Mouse (Mus musculus) gastrocnemius, adult 8-10 months (tissue): ENCODE measurements around the gene Arpc5l. TPM values are rescaled to one million over a fixed set of nuclear protein-coding genes. Genes with fewer than 3 reads are reported as not detected.
A peak's percentile ranks its signal among the peaks of the same experiment; 100 is the strongest.
"Not testable (repeated sequence)": the region's sequence is repeated elsewhere in the genome, so short reads cannot be mapped to it uniquely, and the experiment has no call there.

Experiments
- DNase-seq, 2 experiments: peaks; one replicate each; pipeline ENCODE4 v3.0.0; 2022; ENCODE audit warnings: low spot score in 2 of 2
- total RNA-seq, 4 experiments: library from RNA; stranded (reverse); gene quantifications; 2 replicates each; pipeline ENCODE4 v1.2.4; 2022

Gene Arpc5l
- total RNA-seq, 4 experiments from 2014 or later, result 120 to 151 (median 137) TPM

- DNase-seq, result no peak
Observed at GRCm38 (mm10) chr2:38999910-39000586, 5.1 kb upstream of the Arpc5l start.

- no peak for DNase-seq
Observed at GRCm38 (mm10) chr2:39000587-39000919, 4.6 kb upstream of the Arpc5l start.

GRCm38 (mm10) chr2:39001866-39002265, 3.3 kb upstream of the Arpc5l start:
- DNase-seq, result no peak

DNA sequence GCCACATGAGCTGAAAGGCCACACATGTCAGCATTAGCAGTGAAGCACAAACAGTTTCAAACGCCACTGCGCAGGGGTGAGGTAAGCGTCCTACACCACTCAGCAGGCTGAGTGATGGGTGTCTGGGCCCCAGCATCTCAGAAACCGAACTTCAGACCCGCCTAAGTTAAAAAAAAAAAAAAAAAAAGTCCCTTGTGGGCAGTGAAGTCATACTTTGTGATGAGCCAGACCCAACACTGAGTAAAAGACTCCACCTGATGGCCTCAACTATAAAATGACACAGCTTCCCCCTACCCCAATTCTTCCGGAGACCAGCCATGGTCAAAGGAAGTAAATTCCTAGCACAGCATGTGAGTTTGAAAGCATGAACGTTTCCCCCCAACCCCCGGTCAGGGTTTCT, 2.0 kb upstream of the Arpc5l start:
- no peak for DNase-seq

- DNase-seq, result no peak
Observed at GRCm38 (mm10) chr2:39003512-39003911, 1.6 kb upstream of the Arpc5l start.

DNA sequence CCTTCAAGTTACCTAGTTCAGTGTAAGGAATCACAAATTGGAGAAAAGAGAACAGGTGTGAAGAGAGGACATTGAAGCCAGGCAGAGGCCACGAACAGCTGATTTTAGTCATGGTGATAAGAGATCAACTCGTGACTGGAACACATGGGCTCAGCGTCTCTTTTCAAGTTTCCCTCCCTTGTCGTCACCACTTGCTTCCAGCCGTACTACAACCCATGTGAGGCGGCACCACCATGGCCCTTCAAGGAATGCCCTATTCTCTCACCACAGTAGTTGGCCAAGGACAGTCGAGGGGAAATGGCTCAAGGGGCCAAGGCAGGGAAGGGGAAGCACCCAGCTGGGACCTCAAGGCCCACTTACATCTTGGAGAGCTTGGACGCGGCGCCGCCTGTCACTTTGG, 776 bp upstream of the Arpc5l start:
- DNase-seq, result no peak

DNA sequence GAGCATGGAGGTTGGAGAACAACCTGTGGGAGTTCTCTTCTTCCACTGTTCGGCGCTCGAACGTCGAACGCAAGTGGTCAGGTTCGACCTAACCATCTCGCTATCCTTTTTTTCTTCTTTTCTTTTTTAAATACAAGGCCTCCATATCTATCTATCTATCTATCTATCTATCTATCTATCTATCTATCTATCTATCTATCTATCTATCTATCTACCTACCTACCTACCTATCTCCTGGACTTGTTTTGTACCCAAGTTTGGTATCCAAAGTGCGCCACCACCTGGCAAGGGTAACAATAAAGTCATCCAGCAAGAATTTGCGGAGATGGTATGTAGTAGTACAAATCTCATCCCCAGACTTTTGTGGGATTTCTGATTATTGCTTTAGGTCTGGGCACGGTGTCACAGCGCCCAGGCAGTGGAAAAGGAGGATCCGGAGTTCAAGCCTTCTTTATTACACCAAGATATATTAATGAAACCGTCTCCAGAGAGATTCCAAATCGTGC, 479 bp downstream of the Arpc5l start, which contains the start of gene Rpl35:
Gene Rpl35, minus strand, starts transcription at position 51 of the 506 bp plus-strand sequence.
- DNase-seq, result no peak

GRCm38 (mm10) chr2:39006149-39006730, 1.1 kb downstream of the Arpc5l start:
- DNase-seq, result no peak

- peak; percentile 87 to 90 for DNase-seq
Observed at GRCm38 (mm10) chr2:39007865-39008264, 2.7 kb downstream of the Arpc5l start.

- no peak for DNase-seq
Observed at GRCm38 (mm10) chr2:39008350-39008851, 3.3 kb downstream of the Arpc5l start.

DNA sequence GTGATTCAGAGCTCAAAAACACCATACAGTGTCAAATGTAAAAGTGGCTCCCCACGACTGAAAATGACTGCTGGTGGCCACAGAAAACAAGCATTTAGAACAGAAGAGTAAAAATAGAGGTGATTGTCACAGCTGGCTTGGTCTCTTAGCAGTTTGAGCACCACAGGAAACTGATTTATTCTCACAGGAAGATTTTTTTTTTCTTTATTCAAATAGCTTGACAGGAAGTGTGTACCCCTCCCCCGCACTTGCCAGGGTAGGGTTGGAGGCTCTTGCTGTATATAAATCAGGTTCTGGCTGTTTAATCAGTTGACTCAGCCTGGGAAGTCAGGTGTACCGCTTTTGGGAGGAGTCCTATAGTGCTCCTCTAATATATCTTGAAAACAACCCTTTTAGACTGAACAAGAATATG, 3.8 kb downstream of the Arpc5l start:
- no peak for DNase-seq

DNA sequence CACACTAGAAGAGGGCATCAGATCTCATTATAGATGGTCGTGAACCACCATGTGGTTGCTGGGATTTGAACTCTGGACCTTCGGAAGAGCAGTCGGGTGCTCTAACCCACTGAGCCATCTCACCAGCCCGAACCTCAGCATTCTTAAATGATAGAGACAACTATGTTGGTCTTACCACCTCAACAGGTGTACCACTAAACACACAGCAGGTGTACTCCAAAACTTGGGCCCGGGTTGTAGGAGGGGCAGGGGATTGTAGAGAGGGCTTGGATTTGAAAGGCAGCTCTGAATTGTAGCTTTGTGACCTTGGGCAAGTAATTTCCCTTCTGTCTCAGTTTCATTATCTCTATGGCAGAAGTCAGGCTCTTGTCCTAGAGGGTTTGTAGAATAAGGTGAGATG, 5.0 kb downstream of the Arpc5l start:
- not testable (repeated sequence) for DNase-seq

- no peak for DNase-seq
Observed at GRCm38 (mm10) chr2:39011264-39011663, 6.1 kb downstream of the Arpc5l start.

DNA sequence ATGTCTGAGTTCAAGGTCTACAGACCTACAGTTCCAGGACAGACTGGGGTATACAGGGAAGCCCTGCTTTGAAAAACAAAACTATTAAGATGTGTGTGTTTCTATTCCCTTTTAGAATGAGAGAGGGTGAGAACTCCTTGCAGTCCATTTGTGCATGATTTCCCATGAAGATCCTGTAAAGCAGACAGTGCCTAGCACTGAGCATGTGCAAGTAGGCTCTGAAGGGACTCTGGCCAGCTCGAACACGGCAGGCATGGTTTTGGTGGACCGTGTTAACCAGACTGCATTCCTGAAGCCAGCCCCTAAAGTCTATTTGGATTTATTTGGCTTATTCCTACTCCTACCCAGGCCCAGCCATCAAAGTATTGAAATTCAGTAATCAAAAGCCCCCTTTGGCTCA, 6.8 kb downstream of the Arpc5l start:
- no peak for DNase-seq

GRCm38 (mm10) chr2:39012768-39013279, 7.7 kb downstream of the Arpc5l start:
- no peak for DNase-seq

GRCm38 (mm10) chr2:39016581-39016980, 11.4 kb downstream of the Arpc5l start:
- no peak for DNase-seq

DNA sequence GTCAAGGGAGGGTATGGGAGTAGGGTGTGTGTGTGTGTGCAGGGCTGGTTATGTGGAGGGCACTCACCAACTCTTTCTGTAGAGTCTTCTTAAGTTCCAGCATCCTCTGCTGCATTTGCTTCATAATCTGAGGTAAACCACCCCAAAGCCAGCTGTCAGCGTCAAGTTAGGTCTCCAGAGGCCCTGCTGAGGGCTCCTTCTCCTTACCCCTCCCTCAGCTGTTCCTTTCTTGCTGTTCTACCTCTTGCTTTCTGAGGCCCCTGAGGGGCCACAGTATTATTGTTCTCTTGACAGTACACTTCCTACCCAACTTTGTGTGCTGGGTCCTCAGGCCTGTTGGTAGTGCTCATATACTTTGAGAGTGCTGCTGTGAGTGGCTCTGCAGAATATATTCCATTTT, 14.9 kb downstream of the Arpc5l start:
- DNase-seq, result no peak

DNA sequence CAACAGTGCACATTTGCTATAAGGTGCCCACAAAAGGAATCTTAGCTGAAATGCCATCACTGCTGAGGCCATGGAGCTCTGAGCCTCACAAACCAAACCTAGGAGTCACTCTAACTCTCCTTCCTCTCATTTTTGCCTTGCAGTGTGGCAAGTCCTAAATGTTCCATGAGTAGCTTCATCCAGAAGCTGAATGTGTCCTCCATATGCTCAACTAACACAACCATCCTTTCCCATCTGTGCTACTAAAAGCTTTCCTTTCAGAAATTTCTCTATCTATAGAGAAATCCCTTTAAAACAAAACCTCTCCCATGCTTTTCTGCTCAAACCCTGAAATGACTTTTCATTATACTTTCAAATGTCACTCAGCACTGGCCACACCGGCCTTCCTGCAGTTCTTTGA, 26.5 kb downstream of the Arpc5l start:
- no peak for DNase-seq

- no peak for DNase-seq
Observed at GRCm38 (mm10) chr2:39040215-39040614, 35.1 kb downstream of the Arpc5l start.

DNA sequence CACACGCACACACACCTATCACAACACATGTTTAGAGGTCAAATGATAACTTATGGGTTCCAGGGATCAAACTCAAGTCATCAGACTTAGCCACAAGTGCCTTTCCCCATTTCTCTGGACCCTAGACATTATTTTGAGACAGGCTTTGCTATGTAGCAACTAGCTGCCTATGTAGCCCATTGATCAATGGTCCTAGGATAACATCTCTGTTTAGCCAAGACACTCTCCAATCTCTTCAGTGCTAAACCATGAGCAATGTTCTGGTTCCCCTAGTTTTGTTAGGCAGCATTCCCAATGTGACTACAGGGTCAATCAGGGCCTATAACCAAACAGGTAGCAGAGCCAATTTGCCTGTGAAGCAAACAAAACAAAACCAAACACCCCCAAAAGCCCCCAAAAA, 43.4 kb downstream of the Arpc5l start:
- DNase-seq, result no peak

GRCm38 (mm10) chr2:39064687-39065399, 59.7 kb downstream of the Arpc5l start:
- DNase-seq, result no peak
